Mouse (Mus musculus): ENCODE measurements around the gene Snx8.
A peak's percentile ranks its signal among the peaks of the same experiment; 100 is the strongest.

GRCm38 (mm10) chr5:140406666-140407065, 17.6 kb upstream of the Snx8 start:
- TF ChIP-seq ZNF384 (IDR thresholded peaks at IDR 0.05; ENCODE audit: low read depth, low read length), result peak; percentile 69
- no peak for TF ChIP-seq POLR2A (IDR thresholded peaks at IDR 0.05; ENCODE audit: control insufficient read depth in 1 of 2, insufficient read depth in 1 of 2, low read depth in 1 of 2, low read length in 2 of 2, poor library complexity in 1 of 2)
- TF ChIP-seq CTCF (IDR thresholded peaks at IDR 0.05 in 2 of 3, conservative IDR thresholded peaks at IDR 0.05 in 1 of 3; ENCODE audit: control insufficient read depth in 1 of 3, insufficient read depth in 1 of 3, low read depth in 2 of 3, low read length in 3 of 3, poor library complexity in 1 of 3, severe bottlenecking in 1 of 3), result no peak
- no peak for TF ChIP-seq HCFC1 (IDR thresholded peaks at IDR 0.05; ENCODE audit: low read depth, low read length)
- TF ChIP-seq MEF2A (IDR thresholded peaks at IDR 0.05; ENCODE audit: extremely low read depth, insufficient replicate concordance, low read depth, low read length, poor library complexity, severe bottlenecking), result no peak
- no peak for TF ChIP-seq EP300 (IDR thresholded peaks at IDR 0.05; ENCODE audit: low read depth in 1 of 2, low read length in 2 of 2)
- TF ChIP-seq MXI1 (IDR thresholded peaks at IDR 0.05; ENCODE audit: low read depth, low read length), result no peak
- TF ChIP-seq ZC3H11A (IDR thresholded peaks at IDR 0.05; ENCODE audit: low read depth, low read length), result no peak
- no peak for TF ChIP-seq ELF1 (IDR thresholded peaks at IDR 0.05; ENCODE audit: low read depth, low read length)
- no peak for TF ChIP-seq USF2 (IDR thresholded peaks at IDR 0.05; ENCODE audit: borderline replicate concordance in 1 of 2, insufficient read depth in 1 of 2, low read depth in 1 of 2, low read length in 2 of 2)
- TF ChIP-seq POLR2AphosphoS2 (IDR thresholded peaks at IDR 0.05; ENCODE audit: low read length), result no peak
- no peak for TF ChIP-seq TBP (IDR thresholded peaks at IDR 0.05; ENCODE audit: low read depth, low read length)
- no peak for TF ChIP-seq MAZ (IDR thresholded peaks at IDR 0.05; ENCODE audit: low read depth, low read length)
- TF ChIP-seq CHD2 (IDR thresholded peaks at IDR 0.05; ENCODE audit: low read length), result no peak
